Mouse (Mus musculus): ENCODE data around the gene Cdh4.

- TF ChIP-seq POLR2A (IDR thresholded peaks at IDR 0.05; ENCODE audit: control insufficient read depth, low read depth, low read length) (no peak), CTCF (IDR thresholded peaks at IDR 0.05; ENCODE audit: control insufficient read depth, insufficient read depth, insufficient replicate concordance, low read depth, low read length) (no peak)
Measured at GRCm38 (mm10) chr2:179913349-179913748, 471.1 kb downstream of the Cdh4 start.

All from testis, adult 2 months (tissue).